Mouse (Mus musculus): Measurements from ENCODE around the gene Fam8a1. TPM values are rescaled to one million over a fixed set of nuclear protein-coding genes. Genes with fewer than 3 reads are reported as not detected.

The Fam8a1 gene
- total RNA-seq, 2 experiments from 2014 or later, result 84.7 to 86.4 TPM

DNA sequence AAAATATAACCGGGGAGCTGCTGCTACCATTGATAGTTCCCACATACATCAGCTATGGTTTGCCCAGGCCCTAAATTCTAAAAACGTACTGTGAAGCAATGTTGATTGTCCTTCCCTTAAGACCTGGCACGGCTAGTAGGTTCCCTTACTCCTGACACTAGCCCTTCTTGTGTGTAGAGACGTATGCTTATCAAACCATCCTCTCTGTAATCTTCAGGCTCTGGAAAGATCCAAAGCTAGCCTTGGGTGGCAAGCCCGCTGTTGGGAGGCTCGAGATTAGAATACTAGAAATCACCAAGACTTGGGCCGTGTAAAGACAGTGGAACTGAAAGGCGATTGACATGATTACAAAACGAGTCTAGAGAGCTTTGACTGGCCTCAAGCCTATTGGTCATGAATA, 1.2 kb downstream of the Fam8a1 start:
- DNase-seq (ENCODE audit: low spot score in 2 of 2), result no peak

DNA sequence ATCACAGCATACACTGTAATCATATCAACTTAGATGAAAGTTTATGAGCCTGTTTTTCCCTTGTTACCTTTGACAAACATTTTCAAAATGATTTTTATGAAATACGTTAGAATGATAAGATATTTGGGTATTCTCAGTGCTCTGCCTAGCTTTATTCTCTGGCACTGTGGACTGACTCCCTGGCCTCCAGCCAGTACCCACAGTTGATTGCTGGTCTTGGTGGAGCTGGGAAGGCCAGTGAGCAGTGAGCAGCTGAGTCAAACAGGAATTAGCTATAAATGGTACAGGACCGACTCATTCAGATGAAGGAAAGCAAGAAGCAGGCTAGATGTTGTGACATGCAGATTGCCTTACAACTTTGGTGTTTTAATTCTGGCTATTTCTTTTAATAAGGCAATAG, 5.3 kb downstream of the Fam8a1 start:
- DNase-seq (ENCODE audit: low spot score in 2 of 2), result no peak

DNA sequence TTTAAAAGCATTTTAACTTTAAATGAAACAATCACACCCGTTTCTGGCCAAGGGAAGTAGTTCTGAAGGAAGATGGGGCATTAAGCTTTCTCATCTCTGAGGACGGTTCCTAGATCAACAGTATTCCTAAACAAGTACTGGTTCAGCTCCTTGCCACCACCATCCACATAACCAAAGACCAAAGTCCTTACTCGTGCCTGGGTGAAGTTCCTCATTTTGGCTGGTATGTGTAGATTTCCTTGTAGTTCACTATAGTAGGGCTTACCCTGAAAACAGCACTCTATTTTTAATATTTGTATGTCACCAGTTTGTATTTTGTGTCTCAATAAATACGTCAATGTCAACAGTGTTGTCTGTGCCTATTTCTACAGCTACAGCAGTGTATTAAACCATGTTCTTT, 8.4 kb downstream of the Fam8a1 start:
- DNase-seq (ENCODE audit: low spot score in 2 of 2), result no peak

DNA sequence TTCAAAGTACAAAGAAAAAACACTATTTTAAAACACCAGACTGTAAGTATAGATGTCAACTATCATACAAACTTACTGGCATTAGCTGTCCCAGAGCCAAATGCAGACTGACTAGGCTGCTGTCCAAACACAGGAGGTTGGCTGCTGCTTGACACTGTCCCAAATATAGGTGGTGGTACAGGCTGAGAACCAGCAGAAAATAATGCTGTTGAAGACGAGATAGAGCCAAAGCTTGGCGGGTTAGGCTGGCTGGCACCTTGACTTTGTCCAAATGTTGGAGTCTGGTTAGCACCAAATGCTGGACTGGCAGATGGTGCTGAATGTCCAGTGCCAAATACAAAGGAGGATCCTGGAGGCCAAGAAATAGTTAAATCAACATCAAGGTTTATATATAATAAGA, 13.6 kb downstream of the Fam8a1 start:
- DNase-seq (ENCODE audit: low spot score in 2 of 2), result no peak

DNA sequence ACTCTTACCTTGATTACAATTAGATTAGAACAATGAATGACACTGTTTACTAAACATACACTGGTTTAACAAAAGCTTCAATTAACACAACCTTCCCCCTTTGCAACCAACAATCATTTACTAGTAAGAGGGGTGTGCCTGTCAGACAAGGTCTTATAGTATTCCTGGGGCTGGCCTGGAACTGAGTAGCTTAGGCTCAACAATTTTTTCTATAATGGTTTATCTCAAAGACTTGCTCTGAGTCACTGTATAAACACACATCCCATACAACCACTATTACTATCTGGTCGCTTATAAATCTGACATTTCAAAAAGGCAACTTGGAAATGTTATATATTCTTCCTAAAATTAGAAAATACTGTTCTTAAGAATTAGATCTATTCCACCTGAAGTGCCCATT, 14.0 kb downstream of the Fam8a1 start:
- DNase-seq (ENCODE audit: low spot score in 2 of 2), result no peak

DNA sequence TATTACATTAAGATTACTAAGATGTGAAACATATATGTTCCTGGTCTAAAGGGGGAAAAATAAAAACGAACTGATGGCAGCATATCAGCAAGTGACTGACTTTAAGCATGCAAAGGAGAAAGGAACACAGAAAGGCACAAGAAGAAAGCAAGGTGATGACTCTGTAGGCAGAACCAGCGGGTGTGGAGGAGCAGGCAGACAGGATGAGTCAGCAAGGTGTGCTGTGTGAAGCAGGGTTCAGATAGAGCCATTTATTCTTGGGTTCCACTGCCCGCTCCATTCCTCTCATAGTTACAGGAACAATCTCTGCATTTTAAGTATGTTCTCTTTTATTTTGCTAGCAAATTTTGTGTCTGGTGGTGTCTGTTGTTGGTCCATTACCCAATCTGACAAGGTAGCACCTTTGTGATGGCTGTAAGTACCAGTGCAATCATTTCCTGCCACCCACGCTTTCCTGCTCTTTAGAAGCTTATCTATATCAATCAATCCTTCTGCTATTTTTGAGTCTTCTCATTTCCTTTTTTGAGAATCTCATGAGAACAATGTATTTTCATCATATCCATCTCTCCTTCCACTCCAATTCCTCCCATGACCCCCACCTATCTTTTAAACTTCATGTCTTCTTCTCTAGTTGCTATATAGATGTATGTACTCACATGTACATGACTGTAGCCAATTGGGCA, 21.4 kb downstream of the Fam8a1 start:
- no peak for DNase-seq (ENCODE audit: low spot score in 2 of 2)

DNA sequence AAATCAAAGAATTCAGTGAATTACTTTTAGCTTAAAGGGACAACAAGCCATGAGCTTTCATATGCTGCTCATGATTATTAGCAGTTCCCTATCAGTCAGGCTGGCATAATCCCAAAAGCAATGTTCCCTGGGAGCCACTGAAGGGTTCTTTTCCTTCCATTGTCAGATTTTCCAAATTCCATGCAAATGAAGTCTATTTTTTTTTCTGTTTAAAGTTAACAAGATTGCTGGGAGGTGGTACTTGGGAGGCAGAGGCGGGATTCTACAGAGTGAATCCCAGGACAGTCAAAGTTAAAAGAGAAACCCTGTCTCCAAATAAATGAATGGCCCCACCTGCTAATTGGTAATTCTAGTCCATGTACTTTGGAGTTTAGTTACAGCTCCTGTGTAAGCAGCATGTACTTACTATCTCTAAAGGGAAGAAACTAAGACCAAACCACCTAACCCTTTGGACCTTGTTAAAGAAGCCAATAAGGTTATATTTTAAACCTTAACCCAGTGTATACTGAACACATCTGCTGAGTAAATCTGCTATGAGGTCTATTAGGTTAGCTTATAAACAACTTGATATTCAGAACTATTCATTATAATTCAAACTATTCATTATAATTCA, 26.1 kb downstream of the Fam8a1 start:
- DNase-seq (ENCODE audit: low spot score in 2 of 2), result no peak

DNA sequence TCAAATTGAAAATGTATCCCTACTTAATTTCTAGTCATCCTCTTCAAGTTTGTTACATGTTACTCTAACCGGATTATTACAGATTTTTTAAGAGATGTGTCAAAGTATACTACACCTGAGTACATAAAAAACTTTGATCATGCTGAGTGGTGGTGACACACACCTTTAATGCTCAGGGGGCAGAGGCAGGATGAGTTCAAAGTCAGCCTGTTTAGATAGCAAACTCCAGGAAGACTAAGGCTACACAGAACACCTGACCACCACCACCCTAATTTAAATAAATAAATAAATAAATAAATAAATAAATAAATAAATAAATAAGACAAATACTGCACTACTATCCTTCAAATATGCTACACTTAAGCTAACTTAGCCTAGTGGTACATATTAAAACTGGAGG, 26.6 kb downstream of the Fam8a1 start:
- no peak for DNase-seq (ENCODE audit: low spot score in 2 of 2)

DNA sequence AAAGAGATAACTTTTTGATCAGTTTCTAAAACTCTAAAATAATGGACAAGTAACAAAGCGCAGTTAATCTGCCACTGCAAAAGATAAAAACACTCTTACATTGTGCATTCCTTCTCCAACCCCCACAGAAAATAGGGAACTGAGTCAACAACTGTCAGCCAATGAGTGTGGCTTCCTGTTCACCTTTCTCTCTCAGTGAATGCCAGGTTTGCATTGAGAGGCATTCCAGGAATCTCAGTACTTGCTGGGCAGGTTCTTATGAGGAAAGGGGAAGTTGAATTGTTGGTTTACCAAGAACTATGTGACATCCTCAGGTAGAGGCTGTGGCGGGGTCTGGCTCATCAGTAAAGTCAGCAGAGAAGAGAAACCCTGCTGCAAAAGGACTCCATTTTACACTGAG, 27.5 kb downstream of the Fam8a1 start:
- no peak for DNase-seq (ENCODE audit: low spot score in 2 of 2)

DNA sequence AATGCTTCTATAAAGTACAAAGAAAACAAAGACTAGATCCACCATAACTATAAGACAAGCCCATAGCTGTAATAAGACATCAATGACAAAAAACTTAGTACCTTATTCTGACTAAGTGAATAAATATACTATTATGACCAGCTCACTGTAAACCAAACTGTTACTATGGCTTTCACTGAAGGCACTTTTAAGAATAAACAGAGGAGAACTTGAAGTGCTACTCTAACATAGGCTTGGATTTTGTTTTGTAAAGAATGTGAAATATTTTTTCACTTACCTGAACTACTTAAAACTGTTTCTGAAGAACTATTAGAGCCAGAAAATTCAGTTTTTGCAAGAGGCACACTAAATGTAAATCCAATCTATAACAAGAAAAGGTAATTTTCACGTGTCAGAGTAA, 30.1 kb downstream of the Fam8a1 start:
- DNase-seq (ENCODE audit: low spot score in 2 of 2), result no peak

DNA sequence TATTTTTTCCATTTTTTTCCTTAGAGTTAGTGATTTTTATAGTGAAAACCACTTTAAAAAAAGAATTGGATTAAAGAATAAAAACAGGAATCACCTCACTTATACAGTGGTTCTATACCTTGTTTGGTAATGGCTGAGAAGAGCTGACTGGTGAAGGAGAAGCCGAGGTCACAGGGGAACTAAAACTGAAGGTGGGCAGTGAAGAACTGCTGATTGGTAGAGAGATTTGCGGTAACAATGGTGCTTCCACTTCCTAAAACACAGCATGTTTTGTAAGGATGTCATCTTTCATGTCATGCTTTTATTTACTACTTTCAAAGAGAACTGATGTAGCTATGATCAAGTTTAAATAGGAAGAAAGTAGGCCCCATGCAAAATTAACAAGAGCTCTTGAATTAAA, 32.2 kb downstream of the Fam8a1 start:
- no peak for DNase-seq (ENCODE audit: low spot score in 2 of 2)

DNA sequence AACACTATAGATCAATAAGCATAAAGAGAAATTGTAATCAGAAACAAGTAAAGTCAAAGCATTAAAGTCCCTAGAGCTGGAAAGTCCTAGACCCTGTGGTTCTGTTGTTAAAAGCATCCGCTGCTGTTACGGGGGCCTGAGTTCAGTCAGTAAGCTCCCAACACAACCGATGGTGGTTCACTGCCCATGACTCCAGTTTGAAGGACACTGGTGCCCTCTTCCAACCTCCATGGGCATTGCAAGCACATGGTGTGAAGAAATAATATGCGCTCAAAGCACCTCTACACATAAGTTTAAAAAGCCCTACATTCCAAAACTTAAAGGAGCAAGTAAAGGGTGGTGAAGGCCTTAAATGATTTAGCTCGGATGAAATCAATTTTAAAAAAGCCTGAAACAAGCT, 33.8 kb downstream of the Fam8a1 start:
- no peak for DNase-seq (ENCODE audit: low spot score in 2 of 2)

DNA sequence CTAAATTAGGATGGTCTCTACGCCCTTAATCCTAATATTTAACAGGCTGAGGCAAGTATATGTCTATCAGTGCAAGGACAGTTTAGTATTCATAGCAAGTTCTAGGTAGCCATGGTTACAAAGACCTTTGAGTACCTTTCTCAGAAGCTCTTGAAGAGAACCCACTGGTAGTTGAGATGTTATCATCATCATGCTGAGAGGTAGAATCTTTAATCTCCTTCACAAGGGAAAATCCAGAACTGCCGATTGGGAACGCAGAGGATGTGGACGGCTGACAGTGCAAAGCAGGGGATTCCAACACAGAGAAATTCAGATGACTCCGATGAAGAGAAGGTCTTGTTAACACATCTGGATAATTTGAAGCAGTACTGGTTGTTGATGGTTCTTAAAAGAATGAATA, 44.2 kb downstream of the Fam8a1 start:
- DNase-seq (ENCODE audit: low spot score in 2 of 2), result no peak

DNA sequence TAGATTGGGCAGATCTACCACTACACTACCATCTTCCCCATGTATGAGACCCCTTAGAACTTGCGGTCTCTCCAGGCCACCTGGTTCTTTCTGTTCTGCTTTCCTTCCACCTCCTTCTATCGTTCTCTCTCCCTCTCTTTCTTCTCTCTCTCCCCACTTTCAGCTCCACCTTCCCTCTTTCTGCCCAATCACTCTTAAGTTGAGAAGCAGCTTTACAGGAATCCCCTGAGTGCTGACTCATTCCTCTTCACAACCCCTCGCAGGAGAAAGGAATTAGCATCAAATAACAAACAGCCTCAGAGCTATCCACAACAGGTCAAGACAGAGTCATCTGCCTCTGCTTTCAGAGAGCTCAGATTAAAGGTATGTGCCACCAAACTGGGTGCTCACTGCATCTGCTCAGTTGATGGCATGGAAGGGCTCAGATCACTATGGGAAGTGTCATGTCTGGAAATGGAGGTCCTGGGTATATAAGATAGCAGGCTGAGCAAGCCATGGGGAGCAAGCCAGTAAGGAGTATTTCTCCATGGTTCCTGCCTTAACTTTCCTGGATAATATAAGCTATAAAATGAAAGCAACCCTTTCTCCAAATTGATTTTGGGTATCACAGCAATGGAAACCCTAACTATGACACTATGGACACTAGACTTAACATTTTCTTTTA, 46.8 kb downstream of the Fam8a1 start:
- DNase-seq (ENCODE audit: low spot score in 2 of 2), result no peak

DNA sequence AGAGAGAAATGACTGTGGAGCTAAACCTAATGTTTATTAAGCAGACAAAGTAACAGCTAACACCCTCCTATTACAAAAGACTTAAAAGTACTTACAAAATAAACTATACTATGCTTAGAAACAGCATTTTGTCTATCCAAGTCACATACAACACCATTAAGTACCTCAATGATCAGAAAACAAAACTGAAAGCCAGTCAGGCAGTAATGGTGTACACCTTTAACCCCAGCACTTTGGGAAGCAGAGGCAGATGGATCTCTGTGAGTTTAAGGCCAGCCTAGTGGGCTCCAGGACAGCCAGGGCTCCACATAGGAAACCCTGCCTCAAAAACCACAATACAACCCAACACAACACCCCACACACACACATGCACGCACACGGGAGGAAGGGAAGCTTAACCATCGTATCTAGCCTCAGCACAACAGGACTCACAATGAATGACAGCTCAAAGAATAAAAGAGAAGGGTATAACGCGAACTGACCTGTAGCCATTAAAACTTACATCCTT, 49.6 kb downstream of the Fam8a1 start:
- DNase-seq (ENCODE audit: low spot score in 2 of 2), result no peak

DNA sequence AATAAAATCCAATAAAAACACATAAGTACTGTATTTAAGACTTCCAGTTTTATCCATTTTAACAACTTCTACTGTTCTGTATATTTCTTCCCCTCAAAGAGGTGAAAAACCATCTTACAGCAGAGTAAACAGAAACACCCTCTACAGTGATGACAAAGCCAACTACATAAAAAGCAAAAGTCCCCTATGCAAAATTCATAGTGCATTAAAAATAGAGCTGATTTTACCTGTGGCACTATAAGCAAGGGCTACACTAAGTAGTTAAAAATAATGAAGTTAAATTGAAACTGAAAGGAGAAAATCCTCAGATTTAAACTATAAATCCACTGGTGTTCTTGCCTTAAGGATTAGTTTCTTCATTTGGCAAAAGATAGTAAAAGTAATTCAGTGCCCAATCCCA, 51.7 kb downstream of the Fam8a1 start:
- DNase-seq (ENCODE audit: low spot score in 2 of 2), result no peak

DNA sequence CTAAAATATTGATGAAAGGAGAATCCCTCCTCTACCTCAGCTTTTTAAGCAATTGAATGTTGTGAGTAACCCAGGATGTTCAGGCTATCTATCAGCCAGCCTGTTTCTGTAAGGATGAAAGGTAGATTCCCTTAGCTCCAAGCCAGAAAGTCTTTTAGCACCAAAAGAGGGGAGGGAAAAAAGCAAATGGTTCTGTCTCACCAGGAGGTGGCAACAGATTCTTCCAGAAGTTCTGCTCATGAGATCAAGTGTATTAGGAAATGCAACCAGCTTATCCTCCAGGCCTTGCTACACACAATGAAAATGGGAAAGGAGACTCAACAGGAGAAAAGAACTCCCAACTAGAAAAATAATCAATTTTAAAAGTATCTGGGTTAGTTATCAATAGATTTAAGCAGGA, 55.0 kb downstream of the Fam8a1 start:
- DNase-seq (ENCODE audit: low spot score in 2 of 2), result no peak

DNA sequence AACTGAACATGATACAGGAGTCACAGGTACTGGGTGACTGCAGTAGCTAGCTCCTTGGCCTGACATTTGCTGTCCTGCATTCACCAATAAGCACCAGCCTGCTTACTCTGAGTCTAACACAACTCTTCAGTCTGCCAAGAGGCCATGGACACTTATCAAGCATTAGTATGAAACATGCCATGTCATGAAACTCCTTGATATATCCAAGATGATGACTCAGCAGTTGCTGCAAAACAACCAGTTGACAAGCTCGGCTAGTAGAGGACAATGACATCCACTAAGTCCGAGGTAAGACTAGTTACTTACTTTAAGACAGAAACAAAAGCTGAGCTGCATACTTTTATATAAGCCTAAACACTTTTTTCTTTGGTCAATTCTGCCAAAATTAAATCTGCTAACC, 55.9 kb downstream of the Fam8a1 start:
- no peak for DNase-seq (ENCODE audit: low spot score in 2 of 2)

DNA sequence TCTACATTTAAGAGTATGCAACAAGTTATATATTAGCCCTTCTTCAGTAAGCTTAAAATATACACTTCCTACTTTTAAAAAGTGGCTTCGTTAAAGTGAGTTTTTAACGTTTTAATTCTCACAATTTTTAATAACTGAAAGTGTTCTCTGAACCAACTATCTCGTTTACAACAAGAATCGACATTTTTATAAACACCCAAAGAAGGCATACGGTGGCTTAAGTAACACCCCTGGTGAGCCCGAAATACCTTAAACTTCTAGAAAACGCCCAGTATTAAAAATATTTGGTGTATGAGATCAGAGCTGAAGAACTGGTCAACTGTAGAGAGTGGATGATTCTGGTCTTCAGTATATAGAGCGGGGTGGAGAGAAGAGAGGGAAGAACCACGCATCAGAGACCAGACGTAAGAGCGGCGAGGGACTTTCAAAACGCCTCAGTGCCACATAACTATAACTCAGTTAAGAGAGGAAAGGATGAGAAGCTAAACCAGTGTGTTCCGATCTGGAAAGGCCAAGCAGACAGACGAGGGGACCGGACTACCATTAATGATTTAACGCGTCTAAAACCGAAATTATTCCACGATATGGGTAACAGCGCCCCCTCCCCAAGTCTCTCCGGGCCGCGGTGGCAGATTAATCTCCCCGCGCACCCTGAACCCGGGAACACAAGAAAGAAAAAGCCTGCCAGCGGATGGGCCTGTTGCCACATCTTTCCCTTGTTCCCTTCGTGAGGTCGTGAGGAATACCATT, 57.1 kb downstream of the Fam8a1 start:
- DNase-seq (ENCODE audit: low spot score in 2 of 2), result no peak

DNA sequence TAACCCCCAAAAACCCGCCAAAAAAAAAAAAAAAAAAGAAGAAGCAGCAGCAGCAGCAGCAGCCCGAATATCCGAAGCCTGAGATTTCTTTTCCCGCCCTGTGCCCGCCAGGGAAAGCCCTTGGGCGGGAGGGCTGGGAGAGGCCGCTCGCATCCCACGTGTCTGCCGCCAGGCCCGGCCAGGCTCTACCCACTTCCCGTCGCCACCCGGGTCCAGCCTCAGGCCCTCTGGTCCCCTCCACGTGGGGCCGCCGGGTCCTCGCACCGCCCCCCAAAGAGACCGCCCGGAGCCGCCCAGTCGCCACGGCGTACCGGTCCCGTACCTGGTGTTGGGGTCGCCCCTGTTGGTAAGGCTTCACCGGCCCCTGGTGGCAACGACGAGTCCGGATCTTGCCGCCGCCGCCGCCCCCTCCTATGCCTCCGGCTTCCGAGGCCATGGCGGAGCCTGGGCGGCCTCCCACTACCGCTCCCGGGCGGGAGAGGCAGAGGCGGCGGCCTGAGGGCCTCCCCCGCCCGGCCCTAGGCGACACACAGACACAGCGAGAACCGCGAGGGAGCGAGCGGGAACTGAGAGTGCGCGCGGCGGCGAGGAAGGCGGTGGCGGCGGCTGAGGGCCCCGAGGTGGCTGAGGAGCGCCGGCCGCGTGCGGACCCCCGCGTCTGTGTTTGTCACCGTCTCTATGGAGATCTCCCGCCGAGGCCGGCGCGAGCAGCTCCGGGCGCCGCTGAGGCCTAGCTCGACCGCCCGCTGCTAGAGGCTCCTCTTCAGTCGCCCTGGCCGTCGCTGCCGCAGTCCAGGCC, 57.9 kb downstream of the Fam8a1 start:
- DNase-seq (ENCODE audit: low spot score in 2 of 2), result peak in 1 of 2 experiments; percentile 46

Measured in layer of hippocampus, adult 18-20 months (tissue).